Mouse (Mus musculus): ENCODE data around the gene Adh7. TPM values are rescaled to one million over a fixed set of nuclear protein-coding genes. Genes with fewer than 3 reads are reported as not detected.

Adh7 gene
- polyA plus RNA-seq, 1 experiment, result 8.1 TPM

DNA sequence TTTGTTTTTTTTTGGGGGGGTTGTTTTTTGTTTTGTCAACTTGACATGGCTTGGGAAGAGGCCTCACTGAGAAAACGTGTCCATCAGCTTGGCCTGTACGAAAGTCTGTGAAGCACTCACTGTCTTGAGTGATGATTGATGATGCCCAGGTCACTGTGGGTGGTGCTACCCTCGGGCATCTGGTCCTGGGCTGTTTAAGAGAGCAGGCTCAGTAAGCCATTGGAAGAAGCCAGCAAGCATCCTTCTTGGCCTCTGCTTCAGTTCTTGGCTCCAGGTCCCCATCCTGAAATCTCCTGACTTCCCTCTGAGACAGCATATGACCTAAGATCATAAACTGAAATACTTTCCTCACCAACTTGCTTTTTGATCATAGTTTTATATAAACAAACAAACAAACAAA lies 37.8 kb downstream of the Adh7 start:
- Histone ChIP-seq H3K79me2 (ENCODE audit: control insufficient read depth, insufficient read depth) (no peaks in the 10 kb centered on the region), H3ac (ENCODE audit: control insufficient read depth, insufficient read length) (no peak overlapping the region), H3K4me3 (no peak overlapping the region), H3K36me3 (ENCODE audit: control insufficient read depth, insufficient read depth) (no peaks in the 10 kb centered on the region), H3K4me2 (ENCODE audit: low read depth) (no peak overlapping the region), H3K27me3 (ENCODE audit: control insufficient read depth, insufficient read depth, insufficient read length) (no peaks in the 10 kb centered on the region)
- no peak for TF ChIP-seq REST (IDR thresholded peaks at IDR 0.05; ENCODE audit: insufficient read depth, insufficient read length)
- no peak for TF ChIP-seq MAX (IDR thresholded peaks at IDR 0.05; ENCODE audit: low read depth)
- no peak for TF ChIP-seq POLR2A (IDR thresholded peaks at IDR 0.05; ENCODE audit: insufficient read length, low read depth)
- no peak for TF ChIP-seq TCF3 (IDR thresholded peaks at IDR 0.05; ENCODE audit: insufficient read length, low read depth)
- no peak for TF ChIP-seq SRF (IDR thresholded peaks at IDR 0.05; ENCODE audit: control insufficient read depth, insufficient read length, low read depth)
- TF ChIP-seq MYOD1 (IDR thresholded peaks at IDR 0.05; ENCODE audit: control insufficient read depth in 1 of 3, insufficient read length in 2 of 3, low read depth in 2 of 3), result no peak
- no peak for TF ChIP-seq USF1 (IDR thresholded peaks at IDR 0.05; ENCODE audit: low read depth)
- no peak for TF ChIP-seq TCF12 (IDR thresholded peaks at IDR 0.05; ENCODE audit: insufficient read depth, poor library complexity, severe bottlenecking)
- TF ChIP-seq POLR2AphosphoS2 (IDR thresholded peaks at IDR 0.05; ENCODE audit: insufficient read length, low read depth), result no peak
- no peak for TF ChIP-seq E2F4 (IDR thresholded peaks at IDR 0.05; ENCODE audit: insufficient read depth)
- no peak for TF ChIP-seq MYOG (IDR thresholded peaks at IDR 0.05; ENCODE audit: control insufficient read depth in 1 of 3, insufficient read depth in 1 of 3, insufficient read length in 2 of 3, low read depth in 2 of 3)
- no peak for TF ChIP-seq CEBPB (IDR thresholded peaks at IDR 0.05; ENCODE audit: insufficient read depth, poor library complexity, severe bottlenecking)

DNA sequence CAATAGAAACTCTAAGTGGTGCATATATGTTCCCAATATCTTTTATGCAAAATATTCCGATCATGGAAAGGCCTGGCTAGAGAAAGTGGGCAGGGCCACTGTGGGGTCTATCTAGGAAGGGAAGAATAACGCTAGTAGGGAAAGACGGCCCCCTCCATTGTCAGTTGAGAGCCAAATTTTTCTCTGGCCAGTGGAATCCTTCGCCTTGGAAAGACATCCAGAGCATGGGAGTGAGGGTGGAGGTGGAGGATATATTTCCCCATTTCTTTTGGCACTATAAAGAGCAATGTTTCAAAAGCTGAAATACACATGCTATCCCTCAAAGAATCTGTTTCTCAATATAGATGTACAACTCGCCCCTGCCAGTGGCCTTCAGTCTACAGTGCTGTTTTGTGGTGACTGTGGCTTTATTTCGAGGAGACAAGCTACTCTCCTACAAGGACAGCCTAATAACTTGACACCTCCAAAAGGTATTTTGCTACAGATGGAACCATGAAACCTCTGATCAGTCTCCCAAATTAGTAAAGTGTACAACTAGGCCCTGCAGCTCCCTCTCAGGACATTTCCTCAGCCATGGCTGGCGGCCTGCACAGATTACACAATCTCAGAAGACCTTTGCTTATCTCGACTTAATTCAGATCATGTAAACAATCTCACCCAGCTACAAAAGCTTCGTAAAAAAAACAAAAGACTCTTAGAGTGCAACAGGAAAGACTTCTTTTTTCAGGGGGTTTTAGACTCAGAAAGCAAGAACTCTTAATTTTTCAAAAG lies 38.4 kb downstream of the Adh7 start:
- Histone ChIP-seq H3K79me2 (ENCODE audit: control insufficient read depth, insufficient read depth) (no peaks in the 10 kb centered on the region), H3K4me2 (ENCODE audit: low read depth) (no peak overlapping the region), H3ac (ENCODE audit: control insufficient read depth, insufficient read length) (no peak overlapping the region), H3K4me3 (no peak overlapping the region), H3K36me3 (ENCODE audit: control insufficient read depth, insufficient read depth) (no peaks in the 10 kb centered on the region), H3K27me3 (ENCODE audit: control insufficient read depth, insufficient read depth, insufficient read length) (no peaks in the 10 kb centered on the region)
- no peak for TF ChIP-seq REST (IDR thresholded peaks at IDR 0.05; ENCODE audit: insufficient read depth, insufficient read length)
- TF ChIP-seq TCF12 (IDR thresholded peaks at IDR 0.05; ENCODE audit: insufficient read depth, poor library complexity, severe bottlenecking), result no peak
- TF ChIP-seq MAX (IDR thresholded peaks at IDR 0.05; ENCODE audit: low read depth), result no peak
- TF ChIP-seq SRF (IDR thresholded peaks at IDR 0.05; ENCODE audit: control insufficient read depth, insufficient read length, low read depth), result no peak
- TF ChIP-seq CEBPB (IDR thresholded peaks at IDR 0.05; ENCODE audit: insufficient read depth, poor library complexity, severe bottlenecking), result no peak
- no peak for TF ChIP-seq POLR2AphosphoS2 (IDR thresholded peaks at IDR 0.05; ENCODE audit: insufficient read length, low read depth)
- no peak for TF ChIP-seq TCF3 (IDR thresholded peaks at IDR 0.05; ENCODE audit: insufficient read length, low read depth)
- no peak for TF ChIP-seq POLR2A (IDR thresholded peaks at IDR 0.05; ENCODE audit: insufficient read length, low read depth)
- TF ChIP-seq MYOG (IDR thresholded peaks at IDR 0.05; ENCODE audit: control insufficient read depth in 1 of 3, insufficient read depth in 1 of 3, insufficient read length in 2 of 3, low read depth in 2 of 3), result no peak
- TF ChIP-seq USF1 (IDR thresholded peaks at IDR 0.05; ENCODE audit: low read depth), result no peak
- TF ChIP-seq E2F4 (IDR thresholded peaks at IDR 0.05; ENCODE audit: insufficient read depth), result no peak
- TF ChIP-seq MYOD1 (IDR thresholded peaks at IDR 0.05; ENCODE audit: control insufficient read depth in 1 of 3, insufficient read length in 2 of 3, low read depth in 2 of 3), result no peak

DNA sequence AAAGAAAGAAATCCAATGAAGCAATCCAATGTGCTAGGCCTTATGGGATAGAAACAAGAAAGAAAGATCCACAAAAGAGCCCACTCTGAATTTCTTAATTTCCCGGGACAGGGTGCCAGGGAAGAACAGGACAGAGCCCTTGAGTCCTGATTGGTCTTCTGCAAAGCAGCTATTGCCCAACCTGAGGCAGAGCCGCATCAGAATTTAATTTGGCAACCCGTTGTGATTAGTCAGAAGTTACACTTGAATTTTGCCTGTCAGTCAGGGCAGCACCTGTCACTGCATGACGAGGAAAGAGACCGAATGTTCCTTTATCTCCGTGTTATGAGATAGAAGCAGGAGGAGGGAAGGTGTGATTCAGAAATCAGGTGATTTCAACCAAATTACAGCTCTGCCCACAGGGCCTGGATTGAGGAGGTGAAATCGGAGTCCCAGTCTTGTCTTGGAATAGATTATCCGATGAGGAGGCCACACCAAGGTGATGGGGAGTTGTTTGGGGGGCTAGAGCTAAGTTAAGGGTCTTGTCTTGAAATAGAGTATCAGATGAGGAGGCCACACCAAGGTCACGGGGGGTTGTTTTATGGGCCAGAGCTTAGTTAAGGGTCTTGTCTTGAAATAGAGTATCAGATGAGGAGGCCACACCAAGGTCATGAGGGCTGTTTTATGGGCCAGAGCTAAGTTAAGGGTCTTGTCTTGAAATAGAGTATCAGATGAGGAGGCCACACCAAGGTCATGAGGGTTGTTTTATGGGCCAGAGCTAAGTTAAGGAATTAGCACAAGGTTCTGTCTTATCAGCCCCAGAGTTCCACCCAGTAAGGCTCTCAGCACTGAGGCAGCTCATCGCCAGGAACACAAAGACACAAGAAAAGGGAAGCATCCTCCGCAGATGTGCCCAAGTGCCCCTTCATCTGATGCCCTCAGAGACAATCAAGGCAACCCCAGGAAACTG lies 43.4 kb downstream of the Adh7 start, which contains the start of gene Adh1:
Gene Adh1, plus strand, starts transcription at position 271 of the 949 bp plus-strand sequence.
- H3K79me2 ChIP-seq (ENCODE audit: control insufficient read depth, insufficient read depth), result no peaks in the 10 kb centered on the region

GRCm38 (mm10) chr3:138262568-138262967 lies 45.0 kb downstream of the Adh7 start:
- Histone ChIP-seq H3K4me3 (no peak overlapping the region), H3ac (ENCODE audit: control insufficient read depth, insufficient read length) (no peak overlapping the region), H3K27me3 (ENCODE audit: control insufficient read depth, insufficient read depth, insufficient read length) (no peaks in the 10 kb centered on the region), H3K36me3 (ENCODE audit: control insufficient read depth, insufficient read depth) (no peaks in the 10 kb centered on the region), H3K4me2 (ENCODE audit: low read depth) (no peak overlapping the region), H3K79me2 (ENCODE audit: control insufficient read depth, insufficient read depth) (no peaks in the 10 kb centered on the region)
- no peak for TF ChIP-seq POLR2AphosphoS2 (IDR thresholded peaks at IDR 0.05; ENCODE audit: insufficient read length, low read depth)

More for the DNA sequence above, 43.4 kb downstream of the Adh7 start, which contains the start of gene Adh1:
- Histone ChIP-seq H3K4me2 (ENCODE audit: low read depth) (no peak within 1 kb of the TSS), H3K36me3 (ENCODE audit: control insufficient read depth, insufficient read depth) (no peaks in the 10 kb centered on the region), H3K27me3 (ENCODE audit: control insufficient read depth, insufficient read depth, insufficient read length) (no peaks in the 10 kb centered on the region), H3K4me3 (no peak within 1 kb of the TSS), H3ac (ENCODE audit: control insufficient read depth, insufficient read length) (no peak within 1 kb of the TSS)
- no peak for TF ChIP-seq MAX (IDR thresholded peaks at IDR 0.05; ENCODE audit: low read depth)
- no peak for TF ChIP-seq MYOG (IDR thresholded peaks at IDR 0.05; ENCODE audit: control insufficient read depth in 1 of 3, insufficient read depth in 1 of 3, insufficient read length in 2 of 3, low read depth in 2 of 3)
- TF ChIP-seq POLR2AphosphoS2 (IDR thresholded peaks at IDR 0.05; ENCODE audit: insufficient read length, low read depth), result no peak
- TF ChIP-seq TCF3 (IDR thresholded peaks at IDR 0.05; ENCODE audit: insufficient read length, low read depth), result no peak
- no peak for TF ChIP-seq POLR2A (IDR thresholded peaks at IDR 0.05; ENCODE audit: insufficient read length, low read depth)
- TF ChIP-seq CEBPB (IDR thresholded peaks at IDR 0.05; ENCODE audit: insufficient read depth, poor library complexity, severe bottlenecking), result no peak
- no peak for TF ChIP-seq REST (IDR thresholded peaks at IDR 0.05; ENCODE audit: insufficient read depth, insufficient read length)
- TF ChIP-seq MYOD1 (IDR thresholded peaks at IDR 0.05; ENCODE audit: control insufficient read depth in 1 of 3, insufficient read length in 2 of 3, low read depth in 2 of 3), result no peak
